Mouse (Mus musculus) lung, postnatal 4 days (tissue): ENCODE data around the gene Gal3st3.
"Not testable (repeated sequence)": the region's sequence is repeated elsewhere in the genome, so short reads cannot be mapped to it uniquely, and the experiment has no call there.

ENCODE experiments used
- DNase-seq, 2 experiments: peaks; one replicate each; pipeline ENCODE4 v3.0.0; 2021

Gal3st3 gene

DNA sequence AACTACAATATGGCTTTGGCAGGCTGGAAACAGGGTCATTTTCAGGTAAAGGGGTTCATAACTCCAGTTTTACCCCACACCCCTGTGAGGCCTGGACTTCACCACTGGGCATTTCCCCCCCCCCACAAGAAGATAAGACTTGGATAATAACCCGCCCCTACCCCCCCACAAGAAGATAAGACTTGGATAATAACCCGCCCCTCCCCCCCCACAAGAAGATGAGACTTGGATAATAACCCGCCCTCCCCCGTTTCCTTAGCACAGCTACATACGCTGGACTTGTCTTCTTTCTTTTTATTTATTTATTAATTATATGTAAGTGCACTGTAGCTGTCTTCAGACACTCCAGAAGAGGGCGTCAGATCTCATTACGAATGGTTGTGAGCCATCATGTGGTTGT lies 10.9 kb downstream of the Gal3st3 start:
- DNase-seq, result no peak

DNA sequence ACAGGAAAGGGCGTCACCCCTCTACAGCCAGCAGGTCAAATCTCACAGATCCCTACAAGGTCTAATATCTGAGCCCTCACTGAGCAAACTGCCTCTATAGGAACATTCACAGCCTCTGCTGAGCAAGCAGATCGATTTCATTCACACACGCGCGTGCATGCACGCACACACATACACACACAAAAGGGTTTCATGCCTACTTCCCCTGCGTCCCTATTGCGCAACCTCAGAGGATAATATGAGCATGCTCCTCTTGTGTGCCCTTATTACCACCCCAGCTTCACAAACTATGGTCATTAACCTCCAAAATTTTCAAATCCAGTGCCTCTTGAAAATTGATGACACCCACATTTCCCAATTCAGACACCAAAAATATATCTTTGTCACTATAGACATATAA lies 15.1 kb downstream of the Gal3st3 start:
- DNase-seq, result no peak

DNA sequence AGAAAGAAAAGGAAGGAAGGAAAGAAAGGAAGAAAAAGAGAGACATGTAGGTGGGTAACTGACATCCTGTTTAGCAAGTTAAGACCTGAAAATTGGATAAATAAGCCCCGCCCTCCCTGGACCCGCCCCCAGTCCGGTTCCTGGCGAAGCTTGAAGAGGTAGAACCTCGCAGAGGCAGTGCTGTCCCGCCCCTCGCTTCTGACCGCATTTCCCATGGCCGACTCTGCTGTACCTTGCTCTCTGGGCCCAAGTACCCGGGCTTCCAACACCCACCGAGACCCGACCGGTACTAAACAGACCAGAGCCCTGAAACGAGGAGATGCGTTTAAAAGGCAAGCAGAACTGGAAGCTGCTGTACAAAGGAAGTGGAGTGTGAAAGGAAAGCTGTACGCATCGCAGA lies 25.7 kb downstream of the Gal3st3 start:
- DNase-seq, result peak in 1 of 2 experiments; percentile 23

DNA sequence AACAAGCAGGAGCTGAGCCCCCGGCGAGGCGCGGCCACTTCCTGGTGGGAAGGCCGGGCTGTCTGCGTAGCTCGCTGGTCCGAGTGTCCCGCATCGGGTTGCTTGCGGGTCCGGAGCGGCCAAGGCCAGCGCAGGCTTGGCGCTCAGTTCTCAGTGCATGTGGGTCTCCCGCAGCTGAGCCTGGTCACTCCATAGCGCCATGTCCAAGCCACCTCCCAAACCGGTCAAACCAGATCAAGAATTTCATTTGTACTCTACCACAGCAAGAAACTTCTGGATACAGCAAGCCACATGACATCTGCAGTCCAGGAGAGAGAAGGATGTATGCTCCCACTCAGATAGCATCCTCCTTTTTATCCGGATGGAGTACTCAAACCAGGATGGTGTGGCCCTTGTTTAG lies 29.8 kb downstream of the Gal3st3 start:
- no peak for DNase-seq

DNA sequence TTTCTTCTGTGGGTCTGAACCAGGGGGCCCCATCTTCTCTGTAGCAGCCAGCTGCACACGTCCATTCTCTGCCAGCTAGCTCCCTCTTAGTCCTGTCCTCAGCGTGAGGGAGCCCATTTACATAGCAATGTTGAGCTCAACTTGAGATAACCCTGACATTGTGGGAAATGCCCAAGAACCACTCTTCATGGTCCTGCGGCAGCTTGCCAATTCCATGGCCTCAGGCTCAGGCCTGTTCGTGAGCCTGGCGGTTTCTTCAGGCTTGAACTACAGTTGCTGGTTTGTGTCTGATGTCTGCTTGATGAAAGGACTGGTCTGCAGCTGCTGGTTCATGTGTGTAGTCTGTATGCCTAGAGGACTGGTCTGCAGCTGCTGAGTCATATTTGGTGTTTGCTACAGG lies 36.6 kb downstream of the Gal3st3 start:
- no peak for DNase-seq

DNA sequence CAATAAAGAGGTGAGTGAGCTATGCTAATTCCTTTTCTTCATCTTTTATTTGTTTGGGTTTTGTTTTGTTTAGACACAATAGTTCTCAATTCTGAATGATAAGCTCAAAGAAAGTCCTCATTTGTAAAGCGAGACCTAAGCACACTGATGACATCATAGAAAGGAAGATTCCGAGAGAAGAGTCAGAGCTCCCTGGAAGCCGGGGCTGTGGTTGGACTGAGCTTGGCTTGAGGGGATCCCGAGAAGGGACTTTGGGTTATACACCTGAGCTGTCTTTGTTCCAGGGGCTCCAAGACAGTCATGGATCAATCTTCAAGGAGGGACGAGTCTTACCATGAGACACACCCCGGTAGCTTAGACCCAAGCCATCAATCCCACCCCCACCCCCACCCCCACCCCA lies 37.3 kb downstream of the Gal3st3 start, which contains the start of gene Catsper1:
TSS of gene Catsper1 (plus strand) at position 301 of the 400 bp plus-strand sequence.
- no peak for DNase-seq

DNA sequence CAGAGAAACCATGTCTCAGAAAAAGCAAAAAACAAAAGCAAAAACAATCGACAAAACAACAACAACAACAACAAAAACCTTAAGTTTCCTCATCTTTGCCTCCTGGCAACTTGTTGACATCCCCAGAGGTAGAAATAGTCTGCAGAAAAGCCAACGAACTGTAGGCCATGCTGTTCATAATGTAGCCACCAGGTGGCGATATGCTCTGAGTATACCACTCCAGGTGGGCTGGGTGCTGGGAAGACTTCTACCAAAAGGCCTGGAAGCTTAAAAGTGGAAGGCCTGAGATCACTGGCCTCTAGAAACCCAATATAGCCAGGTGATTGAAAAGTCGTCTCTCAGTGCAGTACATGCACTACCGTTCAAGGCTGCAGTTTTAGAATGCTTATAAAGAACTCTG lies 39.8 kb downstream of the Gal3st3 start:
- peak; percentile 55 to 81 for DNase-seq

DNA sequence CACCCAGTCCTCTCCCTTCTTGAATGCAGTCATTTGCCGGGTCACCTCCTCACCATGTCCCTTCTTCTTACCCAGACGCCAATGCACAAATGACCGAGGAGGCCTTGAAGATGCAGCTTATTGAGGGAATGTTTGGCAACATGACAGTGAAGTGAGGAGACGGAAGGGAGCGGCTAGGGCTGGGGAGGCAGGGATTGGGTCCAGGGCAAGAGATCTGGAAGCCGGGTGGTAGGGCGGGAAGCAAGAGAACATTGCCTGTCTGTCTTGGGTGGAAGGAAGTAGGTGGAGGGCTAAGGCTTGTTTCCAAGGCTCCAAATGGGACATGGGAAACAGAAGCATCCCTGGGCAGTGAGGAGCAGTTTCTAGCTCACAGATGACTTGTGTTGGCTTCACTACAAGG lies 43.2 kb downstream of the Gal3st3 start:
- no peak for DNase-seq

DNA sequence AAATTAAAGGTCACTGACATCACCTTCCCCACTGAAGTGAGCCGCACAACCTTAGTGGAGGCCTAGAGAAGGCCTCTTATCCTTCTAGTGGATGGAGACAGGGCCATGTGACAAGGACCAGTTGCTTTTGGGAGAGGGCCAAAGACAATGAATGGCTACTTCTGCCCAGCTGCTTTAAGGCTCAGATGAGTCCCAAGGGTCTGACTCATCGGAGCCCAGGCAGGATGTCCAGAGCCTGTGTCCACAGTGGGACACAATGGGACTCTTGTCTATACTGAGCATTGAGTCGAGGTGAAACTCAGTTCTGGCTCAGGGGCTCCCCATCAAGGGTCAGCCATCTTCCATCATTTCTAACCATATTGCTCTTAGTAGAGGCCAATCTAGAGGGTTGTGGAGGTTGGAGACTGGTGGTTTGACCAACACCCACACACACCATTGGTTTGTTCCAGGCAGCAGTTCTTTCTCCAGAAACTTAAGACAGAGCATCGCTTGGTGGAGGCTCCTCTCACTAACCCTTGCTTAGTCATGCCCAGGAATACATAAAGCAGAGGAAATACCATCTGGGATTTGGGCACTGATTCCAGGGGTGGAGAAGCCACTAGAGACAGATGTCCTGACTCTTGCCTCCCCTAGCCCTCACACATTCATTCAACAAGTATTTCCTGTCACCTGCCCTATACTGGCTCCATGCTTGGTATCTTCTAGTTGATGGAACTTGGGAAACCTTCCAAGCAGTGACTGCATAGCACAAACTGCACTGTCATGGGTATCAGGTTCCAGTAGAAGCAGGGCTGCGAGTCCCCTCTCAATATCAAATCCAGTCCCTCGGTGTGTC lies 47.4 kb downstream of the Gal3st3 start:
- DNase-seq, result no peak

DNA sequence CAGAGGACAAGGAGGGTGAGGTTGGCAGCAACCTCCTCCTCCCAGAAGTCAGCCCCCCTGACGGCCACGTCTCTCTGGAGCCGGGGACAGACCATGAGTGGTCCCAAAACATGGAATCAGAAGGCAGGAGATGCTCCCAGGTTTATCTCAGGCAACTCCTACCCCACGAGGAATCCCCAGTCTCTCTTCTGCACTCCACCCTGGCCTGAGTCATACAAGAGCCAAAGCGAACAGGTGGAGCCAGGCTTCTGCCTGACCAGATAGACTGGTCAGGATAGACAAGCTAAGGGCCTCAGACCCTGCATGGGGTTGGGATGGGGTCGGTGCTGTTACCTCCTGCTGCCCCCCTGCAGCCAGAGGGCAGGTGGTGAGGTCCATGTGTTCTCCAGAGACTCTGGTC lies 49.9 kb downstream of the Gal3st3 start:
- no peak for DNase-seq

DNA sequence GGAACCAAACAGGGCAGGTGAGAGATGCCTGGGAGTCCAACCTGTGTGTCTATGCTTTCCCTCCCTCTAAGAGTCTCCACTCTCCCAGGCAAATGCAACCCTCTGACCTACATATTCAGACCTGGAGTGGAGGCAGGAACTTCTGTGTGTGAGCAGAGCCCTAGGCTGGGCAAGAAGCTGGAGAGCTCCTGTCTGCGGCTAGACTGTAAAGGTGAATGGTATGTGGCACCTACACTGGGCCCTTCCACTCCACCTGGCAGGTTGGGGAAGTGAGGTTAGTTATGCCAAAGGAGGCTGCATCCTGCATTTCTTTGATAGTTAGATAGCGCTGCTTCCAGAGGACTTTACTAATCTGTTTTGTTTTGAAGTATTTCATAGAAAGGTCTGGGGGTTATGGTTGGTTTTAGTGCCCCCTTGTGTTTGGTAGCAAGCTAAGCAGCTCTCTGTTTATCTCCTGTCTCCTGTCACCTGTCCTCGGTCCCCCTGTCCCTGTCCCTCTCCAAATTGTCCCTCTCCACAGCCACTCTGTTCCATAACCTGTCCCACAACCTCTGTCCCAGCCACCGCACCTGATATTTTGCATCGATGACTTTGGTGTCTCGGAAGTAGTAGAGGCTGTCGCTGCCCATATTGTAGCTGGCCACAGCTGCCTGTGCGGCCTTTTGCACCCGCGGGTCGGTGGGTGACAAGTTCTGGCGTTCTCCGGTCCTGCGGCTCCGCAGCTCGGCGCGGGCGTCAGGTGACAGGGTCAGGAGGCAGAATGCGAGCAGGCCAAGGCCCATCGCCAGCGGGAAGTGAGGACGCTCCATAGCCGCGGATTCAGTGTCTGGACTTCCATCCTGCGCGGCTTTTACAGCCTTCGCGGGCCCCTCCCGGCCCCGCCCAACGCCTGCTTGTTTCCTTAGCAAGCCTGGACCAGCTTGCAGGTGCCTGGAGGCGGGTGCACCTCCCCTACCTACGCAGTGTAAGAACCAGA lies 50.7 kb downstream of the Gal3st3 start:
- peak in 1 of 2 experiments; percentile 16 for DNase-seq

DNA sequence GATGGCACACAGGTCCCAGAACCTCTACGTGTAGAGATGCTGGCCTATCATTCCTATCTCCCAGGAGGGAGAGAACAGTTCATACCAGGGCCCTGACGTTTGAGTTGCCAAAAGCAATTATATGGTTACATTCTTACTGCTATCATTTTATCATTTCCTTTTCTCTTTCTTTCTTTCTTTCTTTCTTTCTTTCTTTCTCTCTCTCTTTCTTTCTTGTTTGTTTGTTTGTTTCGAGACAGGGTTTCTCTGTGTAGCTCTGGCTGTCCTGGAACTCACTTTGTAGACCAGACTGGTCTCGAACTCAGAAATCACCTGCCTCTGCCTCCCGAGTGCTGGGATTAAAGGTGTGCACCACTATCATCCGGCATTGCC lies 51.4 kb downstream of the Gal3st3 start, which contains the start of gene Cst6:
TSS of gene Cst6 (minus strand) at position 73 of the 372 bp plus-strand sequence.
- DNase-seq, result not testable (repeated sequence)

DNA sequence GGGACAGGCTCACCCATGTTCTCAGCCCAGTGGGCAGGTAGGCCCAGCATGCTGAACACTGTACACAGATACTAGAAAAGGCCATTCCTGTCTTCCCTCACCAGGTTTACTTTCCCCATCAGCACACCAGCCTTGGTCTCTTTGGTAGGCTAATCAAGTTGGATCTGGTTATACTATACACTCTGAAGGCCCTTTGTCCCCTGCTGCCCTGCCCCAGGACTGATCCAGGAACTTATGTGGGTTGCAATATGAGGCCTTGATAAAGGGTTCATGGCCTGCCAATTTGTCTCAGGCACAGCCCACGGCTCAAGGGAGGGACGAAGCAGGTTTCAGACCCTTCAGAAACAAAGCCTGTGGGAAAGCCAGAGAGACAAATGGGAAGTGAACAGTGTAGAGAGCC lies 55.5 kb downstream of the Gal3st3 start:
- DNase-seq, result no peak

DNA sequence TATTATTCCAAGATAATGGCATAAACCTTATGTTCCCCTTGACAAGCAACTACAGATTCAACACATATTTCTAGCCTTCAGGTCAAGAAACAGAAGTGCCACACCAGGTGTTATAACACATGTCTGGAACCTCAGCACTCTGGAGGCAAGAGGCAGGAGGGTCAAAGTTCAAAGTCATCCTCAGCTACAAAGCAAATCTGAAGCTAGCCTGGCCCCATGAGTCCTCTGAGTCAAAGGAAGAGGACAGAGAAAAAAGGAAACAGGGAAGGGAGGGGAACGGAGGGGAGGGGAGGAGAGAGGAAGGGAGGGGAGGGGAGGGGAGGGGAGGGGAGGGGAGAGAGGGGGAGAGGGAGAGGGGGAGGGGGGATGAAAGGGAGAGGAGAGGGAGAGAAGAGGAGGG lies 57.9 kb downstream of the Gal3st3 start:
- DNase-seq, result no peak
